Comparison of ENCODE assay signal across 9 mouse cellular contexts in genomic region chr12:79907583-79907982, GRCm38 (mm10).
DNase-seq lines count a peak whose midpoint lies in the region; ATAC-seq and TF ChIP-seq lines count a peak whose summit lies in the region.
"Had no signal": no experiment of that assay in that cellular context is flagged by ENCODE, and none has a peak within 500 bp of the region (broad histone marks: within the 10 kb centered on the region; RNA-seq: fewer than 3 reads in every experiment).

No protein-coding gene starts in this region.

- no peak overlapping the region for H3K9ac ChIP-seq in forebrain, embryonic 16.5 days (replicated peaks; ENCODE audit: low read depth, low read length)
- H3K9ac ChIP-seq in lung, postnatal 0 days (replicated peaks; ENCODE audit: low read depth): no peak overlapping the region
- H3K9ac ChIP-seq in intestine, embryonic 16.5 days (ENCODE audit: low read depth, low read length): no peak overlapping the region

- ATAC-seq in forebrain, embryonic 16.5 days: no peak
- ATAC-seq in lung, postnatal 0 days: peak; percentile 85
- no peak for ATAC-seq in intestine, embryonic 16.5 days

- peak; percentile 86 for TF ChIP-seq EP300 in lung, postnatal 0 days (IDR thresholded peaks at IDR 0.05)

- H3K4me1 ChIP-seq in kidney, adult 2 months (ENCODE audit: control insufficient read depth, insufficient read depth, low read length): peaks cover 16% of the 10 kb centered on the region
- peaks cover 14% of the 10 kb centered on the region for H3K4me1 ChIP-seq in forebrain, embryonic 16.5 days (replicated peaks; ENCODE audit: control insufficient read depth, insufficient read depth, low read length)
- peaks cover 44% of the 10 kb centered on the region for H3K4me1 ChIP-seq in lung, postnatal 0 days (ENCODE audit: insufficient read depth, low read depth, low read length)
- peaks cover 25% of the 10 kb centered on the region for H3K4me1 ChIP-seq in intestine, embryonic 16.5 days (ENCODE audit: control insufficient read depth, insufficient read depth, low read length)

- no peak for TF ChIP-seq POLR2A in kidney, adult 2 months (IDR thresholded peaks at IDR 0.05; ENCODE audit: low read depth, low read length)

- WGBS in kidney, adult 2 months: 49% methylated on average over 5 of the region's 5 CpGs
- 49% methylated on average over 5 of the region's 5 CpGs for WGBS in forebrain, embryonic 16.5 days
- 36% methylated on average over 5 of the region's 5 CpGs for WGBS in lung, postnatal 0 days
- 52% methylated on average over 5 of the region's 5 CpGs for WGBS in intestine, embryonic 16.5 days

- 0 out of 2 replicates have a peak overlapping the region, but pooled peaks have one; percentile 37 for H3K27ac ChIP-seq in kidney, adult 2 months (ENCODE audit: insufficient read depth, low read depth, low read length)
- H3K27ac ChIP-seq in forebrain, embryonic 16.5 days (ENCODE audit: low read length): peak overlapping the region; percentile 3; the same call in 1 of the 2 replicates
- peak overlapping the region; percentile 92 for H3K27ac ChIP-seq in lung, postnatal 0 days (ENCODE audit: low read length)
- no peak overlapping the region for H3K27ac ChIP-seq in intestine, embryonic 16.5 days (ENCODE audit: low read length)

- TF ChIP-seq CTCF in kidney, adult 2 months (conservative IDR thresholded peaks at IDR 0.05; ENCODE audit: insufficient read depth, insufficient read length, low read depth, low read length): no peak
- TF ChIP-seq CTCF in lung, postnatal 0 days (IDR thresholded peaks at IDR 0.05): peak; percentile 32

- no peaks in the 10 kb centered on the region for H3K27me3 ChIP-seq in kidney, adult 2 months (replicated peaks; ENCODE audit: control insufficient read depth, insufficient read depth, low read length)
- H3K27me3 ChIP-seq in forebrain, embryonic 16.5 days (replicated peaks; ENCODE audit: control insufficient read depth, insufficient read depth, low read length): no peaks in the 10 kb centered on the region
- no peaks in the 10 kb centered on the region for H3K27me3 ChIP-seq in lung, postnatal 0 days (replicated peaks; ENCODE audit: insufficient read depth, low read length)
- no peaks in the 10 kb centered on the region for H3K27me3 ChIP-seq in intestine, embryonic 16.5 days (replicated peaks; ENCODE audit: control insufficient read depth, insufficient read depth, low read length)

- no peaks in the 10 kb centered on the region for H3K9me3 ChIP-seq in forebrain, embryonic 16.5 days (ENCODE audit: control insufficient read depth, low read length)
- H3K9me3 ChIP-seq in lung, postnatal 0 days (ENCODE audit: low read length): no peaks in the 10 kb centered on the region
- no peaks in the 10 kb centered on the region for H3K9me3 ChIP-seq in intestine, embryonic 16.5 days (ENCODE audit: control insufficient read depth, low read length)

- no peaks in the 10 kb centered on the region for H3K36me3 ChIP-seq in kidney, adult 2 months (ENCODE audit: control insufficient read depth, insufficient read depth, low read length)
- H3K36me3 ChIP-seq in forebrain, embryonic 16.5 days (ENCODE audit: control insufficient read depth, insufficient read depth): no peaks in the 10 kb centered on the region
- no peaks in the 10 kb centered on the region for H3K36me3 ChIP-seq in lung, postnatal 0 days (ENCODE audit: insufficient read depth, low read length)
- H3K36me3 ChIP-seq in intestine, embryonic 16.5 days (ENCODE audit: control insufficient read depth, insufficient read depth, low read length): no peaks in the 10 kb centered on the region

- no peak overlapping the region for H3K4me3 ChIP-seq in kidney, adult 2 months (ENCODE audit: insufficient read depth, low read depth, low read length)
- no peak overlapping the region for H3K4me3 ChIP-seq in forebrain, embryonic 16.5 days (replicated peaks; ENCODE audit: low read length)
- H3K4me3 ChIP-seq in lung, postnatal 0 days (ENCODE audit: low read depth, low read length): no peak overlapping the region
- H3K4me3 ChIP-seq in intestine, embryonic 16.5 days (ENCODE audit: low read length): no peak overlapping the region

- no peak overlapping the region for H3K4me2 ChIP-seq in forebrain, embryonic 16.5 days (ENCODE audit: low read length)
- H3K4me2 ChIP-seq in lung, postnatal 0 days (replicated peaks; ENCODE audit: low read depth, low read length): no peak overlapping the region
- H3K4me2 ChIP-seq in intestine, embryonic 16.5 days (ENCODE audit: low read depth, low read length): no peak overlapping the region

- peak; percentile 38 for DNase-seq in kidney, adult 2 months
- DNase-seq in kidney, adult 18-20 months: no peak
- DNase-seq in adipocyte (ENCODE audit: low spot score): peak; percentile 88
- DNase-seq in lung, postnatal 0 days (ENCODE audit: low spot score): peak; percentile 93
- no peak for DNase-seq in right cerebral cortex, postnatal 10 days (ENCODE audit: low spot score in 2 of 2)
- DNase-seq in cerebellum, adult 9-10 months: no peak
- DNase-seq: right cerebral cortex, adult 18-20 months had no signal

Comparison
In these comparisons a context has a peak if more than half of its experiments do, and no peak if none do; other contexts are left out.
1. DNase-seq: peak in kidney, adult 2 months (single experiment), adipocyte (single experiment) and lung, postnatal 0 days (single experiment); none in kidney, adult 18-20 months (single experiment), right cerebral cortex, postnatal 10 days (0 of 2) and cerebellum, adult 9-10 months (single experiment).